Mouse (Mus musculus) CH12.LX (cell line): ENCODE results near the gene Nufip1. TPM values are rescaled to one million over a fixed set of nuclear protein-coding genes. Genes with fewer than 3 reads are reported as not detected.
A peak's percentile ranks its signal among the peaks of the same experiment; 100 is the strongest.

Experiments
- DNase-seq: peaks from one replicate; pipeline ENCODE4 v3.0.0-alpha.2; 2013; ENCODE audit errors: extremely low read depth
- H3K27ac ChIP-seq: 2 replicates; pipeline ENCODE4 v1.5.1; 2012; ENCODE audit warnings: low read depth, mild to moderate bottlenecking, control low read depth, moderate library complexity; ENCODE audit not compliant: insufficient read depth
- H3K27me3 ChIP-seq: replicated peaks from 2 replicates; pipeline ENCODE3; 2012; ENCODE audit warnings: inconsistent platforms
- H3K36me3 ChIP-seq, 2 experiments: replicated peaks in 1 of 2; 2 replicates each; pipeline versions ENCODE3 to v1.6.1; 2012; ENCODE audit warnings: inconsistent platforms in 1 of 2, low read length in 1 of 2, mild to moderate bottlenecking in 1 of 2, mixed read lengths in 1 of 2, moderate library complexity in 1 of 2; ENCODE audit not compliant: control insufficient read depth in 1 of 2, insufficient read depth in 1 of 2
- H3K4me1 ChIP-seq, 2 experiments: 2 replicates each; pipeline ENCODE4 v1.6.1; 2012; ENCODE audit warnings: inconsistent platforms in 1 of 2, moderate library complexity in 1 of 2; ENCODE audit not compliant: insufficient read depth in 2 of 2, control insufficient read depth in 1 of 2
- H3K4me2 ChIP-seq: 2 replicates; pipeline ENCODE4 v1.6.1; 2012; ENCODE audit warnings: low read depth, mild to moderate bottlenecking, control low read depth; ENCODE audit not compliant: poor library complexity, insufficient read depth, severe bottlenecking
- H3K4me3 ChIP-seq, 3 experiments: fragments of 150-350 bp in 1 of 3; sonication (generic) in 1 of 3; replicated peaks in 1 of 3; 2 replicates each; pipeline versions ENCODE3 to v1.5.1; 2011 to 2012; ENCODE audit warnings: low read depth in 2 of 3, low read length in 2 of 3, mild to moderate bottlenecking in 2 of 3, moderate library complexity in 2 of 3, control low read depth in 1 of 3, improper control_type of control experiment in 1 of 3, inconsistent platforms in 1 of 3, mixed read lengths in 1 of 3; ENCODE audit not compliant: poor library complexity in 1 of 3
- H3K79me2 ChIP-seq: replicated peaks from 2 replicates; pipeline ENCODE4 v1.6.1; 2012; ENCODE audit warnings: mild to moderate bottlenecking, moderate library complexity; ENCODE audit not compliant: control insufficient read depth, poor library complexity, insufficient read depth, severe bottlenecking; ENCODE audit errors: extremely low read depth
- H3K9ac ChIP-seq: 2 replicates; pipeline ENCODE4 v1.6.1; 2012; ENCODE audit warnings: low read depth, mild to moderate bottlenecking, control low read depth, moderate library complexity; ENCODE audit not compliant: insufficient read depth
- H3K9me3 ChIP-seq: replicated peaks from 2 replicates; pipeline ENCODE3; 2012; ENCODE audit warnings: low read length, inconsistent platforms, mixed read lengths
- BHLHE40 ChIP-seq: IDR thresholded peaks from 2 replicates; pipeline ENCODE4 v1.6.1; 2011; ENCODE audit warnings: mild to moderate bottlenecking, low read depth, low read length, improper control_type of control experiment
- CTCF ChIP-seq, 2 experiments: IDR thresholded peaks in 1 of 2; conservative IDR thresholded peaks in 1 of 2; 2 replicates each; pipeline ENCODE4 v1.5.1; 2011 to 2012; ENCODE audit warnings: low read depth in 2 of 2, low read length in 2 of 2, improper control_type of control experiment in 1 of 2, inconsistent platforms in 1 of 2, mild to moderate bottlenecking in 1 of 2, moderate library complexity in 1 of 2
- ETS1 ChIP-seq: conservative IDR thresholded peaks from 2 replicates; pipeline ENCODE4 v1.6.1; 2012; ENCODE audit warnings: low read depth, mild to moderate bottlenecking, inconsistent platforms, low read length, improper control_type of control experiment, moderate library complexity
- IRF4 ChIP-seq: IDR thresholded peaks from 2 replicates; pipeline ENCODE4 v1.6.1; 2014; ENCODE audit warnings: low read depth, mild to moderate bottlenecking, inconsistent platforms, low read length, improper control_type of control experiment
- MAFK ChIP-seq: IDR thresholded peaks from 2 replicates; pipeline ENCODE4 v1.6.1; 2011; ENCODE audit warnings: low read length, improper control_type of control experiment; ENCODE audit not compliant: insufficient replicate concordance
- MAZ ChIP-seq: IDR thresholded peaks from 2 replicates; pipeline ENCODE4 v1.6.1; 2012; ENCODE audit warnings: low read depth, mild to moderate bottlenecking, inconsistent platforms, low read length, improper control_type of control experiment, moderate library complexity
- PAX5 ChIP-seq: IDR thresholded peaks from 2 replicates; pipeline ENCODE4 v1.6.1; 2012; ENCODE audit warnings: low read length, inconsistent platforms, mixed read lengths
- RAD21 ChIP-seq: IDR thresholded peaks from 2 replicates; pipeline ENCODE4 v1.6.1; 2011; ENCODE audit warnings: low read depth, mild to moderate bottlenecking, low read length, improper control_type of control experiment, moderate library complexity
- SIN3A ChIP-seq: IDR thresholded peaks from 2 replicates; pipeline ENCODE4 v1.6.1; 2012; ENCODE audit warnings: low read length, improper control_type of control experiment, inconsistent platforms
- SMC3 ChIP-seq: IDR thresholded peaks from 2 replicates; pipeline ENCODE4 v1.6.1; 2011; ENCODE audit warnings: low read depth, low read length, improper control_type of control experiment
- UBTF ChIP-seq: IDR thresholded peaks from 2 replicates; pipeline ENCODE4 v1.6.1; 2012; ENCODE audit warnings: low read depth, mild to moderate bottlenecking, inconsistent platforms, low read length, improper control_type of control experiment, moderate library complexity
- USF1 ChIP-seq: IDR thresholded peaks from 2 replicates; pipeline ENCODE4 v1.6.1; 2014; ENCODE audit warnings: low read depth, mild to moderate bottlenecking, inconsistent platforms, low read length, improper control_type of control experiment
- ZC3H11A ChIP-seq: IDR thresholded peaks from 2 replicates; pipeline ENCODE4 v1.6.1; 2012; ENCODE audit warnings: low read depth, mild to moderate bottlenecking, inconsistent platforms, low read length, improper control_type of control experiment
- ZKSCAN1 ChIP-seq: IDR thresholded peaks from 2 replicates; pipeline ENCODE4 v1.6.1; 2012; ENCODE audit warnings: low read depth, inconsistent platforms, low read length, improper control_type of control experiment, borderline replicate concordance
- dilution Hi-C: fragments of 300-500 bp; cut with MboI; formaldehyde crosslinking; loops from 2 replicates; pipeline ENCODE4 v1.14.3; 2020; ENCODE audit warnings: low sequenced_read_pairs; ENCODE audit not compliant: extremely low pct_unique_long_range_greater_than_20kb, extremely low pct_ligation_motif_present
- in situ Hi-C: fragments of 300-500 bp; cut with MboI; formaldehyde crosslinking; loops from 3 replicates; pipeline ENCODE4 v1.14.3; 2019; ENCODE audit warnings: low sequenced_read_pairs, low pct_ligation_motif_present, low pct_unique_long_range_greater_than_20kb, mixed read lengths
- polyA plus RNA-seq: library from polyadenylated mRNA; unstranded; fragments of >175 nt; gene quantifications from 2 replicates; pipeline ENCODE4 v1.2.1, GENCODE M21; 2012; ENCODE audit warnings: low read depth; ENCODE audit not compliant: insufficient read length
- total RNA-seq, 2 experiments: library from RNA; depleted of rRNA; stranded (reverse); fragments of 300-350 nt in 1 of 2; fragments of >200 nt in 1 of 2; gene quantifications; 2 replicates each; pipeline ENCODE4 v1.2.3; 2012 to 2014

Nufip1 gene
- total and polyA plus RNA-seq, 3 experiments: 14.8 to 32.1 (median 24.6) TPM

- Histone ChIP-seq H3K27me3 (no peaks in the 10 kb centered on the region), H3K4me1 (no peaks in the 10 kb centered on the region; a peak in 1 of 4 replicates), H3K4me2 (no peak overlapping the region), H3K79me2 (peaks cover 23% of the 10 kb centered on the region), H3K4me3 (no peak overlapping the region)
- no peak for DNase-seq
- TF ChIP-seq USF1: no peak
- TF ChIP-seq IRF4: no peak
- TF ChIP-seq PAX5: no peak
- no peak for TF ChIP-seq CTCF (conservative IDR thresholded peaks at IDR 0.05 in 1 of 2, IDR thresholded peaks at IDR 0.05 in 1 of 2; ENCODE audit: low read depth in 2 of 2, low read length in 2 of 2)
- TF ChIP-seq ZKSCAN1: no peak
- TF ChIP-seq BHLHE40: no peak
- TF ChIP-seq UBTF: no peak
- TF ChIP-seq SIN3A: no peak
- TF ChIP-seq ZC3H11A: no peak
- TF ChIP-seq MAFK: no peak
- no peak for TF ChIP-seq MAZ
- TF ChIP-seq, all 38 proteins: peak for 0
- peaks cover 76 to 98% of the 10 kb centered on the region in 2 experiments for H3K36me3 ChIP-seq
- in situ Hi-C loops: no loop called here
- H3K9ac ChIP-seq: no peak overlapping the region
- H3K9me3 ChIP-seq: no peaks in the 10 kb centered on the region
- dilution Hi-C loops: no loop called here
- H3K27ac ChIP-seq: no peak overlapping the region
Measured at GRCm38 (mm10) chr14:76120472-76120871, 9.8 kb downstream of the Nufip1 start.

- dilution Hi-C loops: no loop called here
- Histone ChIP-seq H3K9me3 (peaks cover 4% of the 10 kb centered on the region), H3K9ac (no peak overlapping the region), H3K36me3 (peaks cover 75 to 97% of the 10 kb centered on the region in 2 experiments), H3K4me3 (no peak overlapping the region), H3K4me2 (no peak overlapping the region), H3K4me1 (no peaks in the 10 kb centered on the region), H3K27me3 (no peaks in the 10 kb centered on the region), H3K79me2 (peaks cover 20% of the 10 kb centered on the region), H3K27ac (no peak overlapping the region)
- TF ChIP-seq SMC3 (peak; percentile 62), ETS1 (no peak), IRF4 (0 out of 2 replicates have a peak, but pooled peaks have one; percentile 19), RAD21 (peak; percentile 42), CTCF (conservative IDR thresholded peaks at IDR 0.05 in 1 of 2, IDR thresholded peaks at IDR 0.05 in 1 of 2; ENCODE audit: low read depth in 2 of 2, low read length in 2 of 2) (peak; percentile 71 to 78)
- in situ Hi-C loops: no loop called here
- DNase-seq: peak; percentile 44
Measured at GRCm38 (mm10) chr14:76121901-76122662, 11.4 kb downstream of the Nufip1 start.
